Mouse (Mus musculus): ENCODE measurements at regions not wholly inside any gene's neighbourhood (a gene's known extent, or its start where the extent isn't known, plus 50 kb on each side); places are given as distances from the start of the nearest gene placed in this dataset.

GRCm38 (mm10) chr17:84056469-84056868 is 131.3 kb downstream of the Zfp36l2 start:
- Histone ChIP-seq H3K4me3 (replicated peaks) (no peak overlapping the region), H3K27ac (no peak overlapping the region), H3K4me1 (peaks cover 9% of the 10 kb centered on the region; the same call in 1 of the 2 replicates), H3K9me3 (no peaks in the 10 kb centered on the region), H3K9ac (no peak overlapping the region), H3K4me2 (no peak overlapping the region), H3K36me3 (no peaks in the 10 kb centered on the region), H3K27me3 (replicated peaks) (no peaks in the 10 kb centered on the region)
- ATAC-seq (ENCODE audit: insufficient read depth, low FRiP score, low read depth), result no peak
- 83% methylated on average over 4 of the region's 4 CpGs for WGBS

GRCm38 (mm10) chr17:84052437-84052836 is 135.3 kb downstream of the Zfp36l2 start:
- Histone ChIP-seq H3K9me3 (no peaks in the 10 kb centered on the region), H3K9ac (no peak overlapping the region), H3K36me3 (no peaks in the 10 kb centered on the region), H3K4me1 (no peaks in the 10 kb centered on the region; the same call in 1 of the 2 replicates), H3K27ac (no peak overlapping the region), H3K4me2 (no peak overlapping the region), H3K4me3 (replicated peaks) (no peak overlapping the region), H3K27me3 (replicated peaks) (no peaks in the 10 kb centered on the region)
- no peak for ATAC-seq (ENCODE audit: insufficient read depth, low FRiP score, low read depth)
- 77% methylated on average over 8 of the region's 8 CpGs for WGBS

GRCm38 (mm10) chr17:84051212-84051611 is 136.5 kb downstream of the Zfp36l2 start:
- H3K36me3 ChIP-seq, result no peaks in the 10 kb centered on the region
- H3K27me3 ChIP-seq (replicated peaks), result no peaks in the 10 kb centered on the region
- no peak overlapping the region for H3K27ac ChIP-seq
- H3K9ac ChIP-seq, result no peak overlapping the region
- H3K4me1 ChIP-seq, result no peaks in the 10 kb centered on the region
- H3K4me2 ChIP-seq, result no peak overlapping the region
- H3K4me3 ChIP-seq (replicated peaks), result no peak overlapping the region
- WGBS, result 82% methylated on average over 9 of the region's 9 CpGs
- ATAC-seq (ENCODE audit: insufficient read depth, low FRiP score, low read depth), result no peak
- no peaks in the 10 kb centered on the region for H3K9me3 ChIP-seq

GRCm38 (mm10) chr17:84048533-84048932 is 139.2 kb downstream of the Zfp36l2 start:
- ATAC-seq (ENCODE audit: insufficient read depth, low FRiP score, low read depth), result no peak
- no peak overlapping the region for H3K4me3 ChIP-seq (replicated peaks)
- 59% methylated on average over 6 of the region's 6 CpGs for WGBS

GRCm38 (mm10) chr17:84047520-84047919 is 140.2 kb downstream of the Zfp36l2 start:
- no peaks in the 10 kb centered on the region for H3K9me3 ChIP-seq
- H3K27me3 ChIP-seq (replicated peaks), result no peaks in the 10 kb centered on the region
- 85% methylated on average over 1 of the region's 1 CpGs for WGBS
- no peak overlapping the region for H3K4me2 ChIP-seq
- no peak overlapping the region for H3K27ac ChIP-seq
- no peak overlapping the region for H3K9ac ChIP-seq
- no peak overlapping the region for H3K4me3 ChIP-seq (replicated peaks)
- no peak for ATAC-seq (ENCODE audit: insufficient read depth, low FRiP score, low read depth)
- no peaks in the 10 kb centered on the region for H3K36me3 ChIP-seq
- peaks cover 14% of the 10 kb centered on the region for H3K4me1 ChIP-seq

More at GRCm38 (mm10) chr17:84048533-84048932, 139.2 kb downstream of the Zfp36l2 start:
- H3K4me1 ChIP-seq, result peaks cover 14% of the 10 kb centered on the region
- no peaks in the 10 kb centered on the region for H3K9me3 ChIP-seq
- no peaks in the 10 kb centered on the region for H3K27me3 ChIP-seq (replicated peaks)
- H3K36me3 ChIP-seq, result no peaks in the 10 kb centered on the region
- no peak overlapping the region for H3K27ac ChIP-seq
- H3K4me2 ChIP-seq, result no peak overlapping the region
- no peak overlapping the region for H3K9ac ChIP-seq

- H3K4me1 ChIP-seq, result peaks cover 14% of the 10 kb centered on the region
- H3K9ac ChIP-seq, result no peak overlapping the region
- ATAC-seq (ENCODE audit: insufficient read depth, low FRiP score, low read depth), result no peak
- H3K36me3 ChIP-seq, result no peaks in the 10 kb centered on the region
- 86% methylated on average over 1 of the region's 1 CpGs for WGBS
- H3K27me3 ChIP-seq (replicated peaks), result no peaks in the 10 kb centered on the region
- no peak overlapping the region for H3K4me3 ChIP-seq (replicated peaks)
- H3K4me2 ChIP-seq, result no peak overlapping the region
- no peaks in the 10 kb centered on the region for H3K9me3 ChIP-seq
- H3K27ac ChIP-seq, result no peak overlapping the region
Measured at GRCm38 (mm10) chr17:84045812-84046211, 141.9 kb downstream of the Zfp36l2 start.

- Histone ChIP-seq H3K36me3 (no peaks in the 10 kb centered on the region), H3K9me3 (no peaks in the 10 kb centered on the region), H3K27ac (peak overlapping the region; percentile 67), H3K4me2 (no peak overlapping the region), H3K4me1 (peaks cover 14% of the 10 kb centered on the region), H3K9ac (no peak overlapping the region), H3K27me3 (replicated peaks) (no peaks in the 10 kb centered on the region), H3K4me3 (replicated peaks) (no peak overlapping the region)
- WGBS, result 15% methylated on average over 5 of the region's 5 CpGs
- ATAC-seq (ENCODE audit: insufficient read depth, low FRiP score, low read depth), result peak; percentile 83
Measured at GRCm38 (mm10) chr17:84044472-84044936, 143.2 kb downstream of the Zfp36l2 start.

GRCm38 (mm10) chr17:84043102-84043501 is 144.6 kb downstream of the Zfp36l2 start:
- Histone ChIP-seq H3K9me3 (no peaks in the 10 kb centered on the region), H3K27me3 (replicated peaks) (no peaks in the 10 kb centered on the region), H3K4me3 (replicated peaks) (no peak overlapping the region), H3K9ac (no peak overlapping the region), H3K4me1 (peaks cover 19% of the 10 kb centered on the region), H3K27ac (no peak overlapping the region), H3K4me2 (no peak overlapping the region), H3K36me3 (no peaks in the 10 kb centered on the region)
- WGBS, result 87% methylated on average over 2 of the region's 2 CpGs
- no peak for ATAC-seq (ENCODE audit: insufficient read depth, low FRiP score, low read depth)

- Histone ChIP-seq H3K9ac (no peak overlapping the region), H3K4me3 (replicated peaks) (no peak overlapping the region), H3K27ac (no peak overlapping the region), H3K27me3 (replicated peaks) (no peaks in the 10 kb centered on the region), H3K9me3 (no peaks in the 10 kb centered on the region), H3K4me1 (peaks cover 23% of the 10 kb centered on the region), H3K36me3 (no peaks in the 10 kb centered on the region), H3K4me2 (no peak overlapping the region)
- ATAC-seq (ENCODE audit: insufficient read depth, low FRiP score, low read depth), result no peak
- WGBS, result 80% methylated on average over 10 of the region's 10 CpGs
Measured at GRCm38 (mm10) chr17:84039444-84039843, 148.3 kb downstream of the Zfp36l2 start.

- no peaks in the 10 kb centered on the region for H3K9me3 ChIP-seq
- no peak overlapping the region for H3K4me3 ChIP-seq (replicated peaks)
- 41% methylated on average over 11 of the region's 11 CpGs for WGBS
- ATAC-seq (ENCODE audit: insufficient read depth, low FRiP score, low read depth), result no peak
- H3K36me3 ChIP-seq, result no peaks in the 10 kb centered on the region
- H3K27ac ChIP-seq, result peak overlapping the region; percentile 65
- no peaks in the 10 kb centered on the region for H3K27me3 ChIP-seq (replicated peaks)
- peaks cover 26% of the 10 kb centered on the region for H3K4me1 ChIP-seq
- no peak overlapping the region for H3K4me2 ChIP-seq
- no peak overlapping the region for H3K9ac ChIP-seq
Measured at GRCm38 (mm10) chr17:84037580-84038304, 150.0 kb downstream of the Zfp36l2 start.

GRCm38 (mm10) chr17:84036056-84036455 is 151.7 kb downstream of the Zfp36l2 start:
- no peak for ATAC-seq (ENCODE audit: insufficient read depth, low FRiP score, low read depth)
- Histone ChIP-seq H3K9me3 (no peaks in the 10 kb centered on the region), H3K4me3 (replicated peaks) (no peak overlapping the region), H3K27ac (0 out of 2 replicates have a peak overlapping the region, but pooled peaks have one; percentile 0), H3K36me3 (no peaks in the 10 kb centered on the region), H3K4me2 (no peak overlapping the region), H3K27me3 (replicated peaks) (no peaks in the 10 kb centered on the region), H3K4me1 (peaks cover 30% of the 10 kb centered on the region), H3K9ac (no peak overlapping the region)
- WGBS, result 78% methylated on average over 6 of the region's 6 CpGs

- H3K27me3 ChIP-seq (replicated peaks), result no peaks in the 10 kb centered on the region
- 91% methylated on average over 1 of the region's 1 CpGs for WGBS
- no peaks in the 10 kb centered on the region for H3K36me3 ChIP-seq
- no peak overlapping the region for H3K4me2 ChIP-seq
- H3K27ac ChIP-seq, result no peak overlapping the region
- no peaks in the 10 kb centered on the region for H3K9me3 ChIP-seq
- no peak overlapping the region for H3K4me3 ChIP-seq (replicated peaks)
- H3K4me1 ChIP-seq, result peaks cover 31% of the 10 kb centered on the region
- no peak overlapping the region for H3K9ac ChIP-seq
- no peak for ATAC-seq (ENCODE audit: insufficient read depth, low FRiP score, low read depth)
Measured at GRCm38 (mm10) chr17:84034801-84035200, 152.9 kb downstream of the Zfp36l2 start.
